Mouse (Mus musculus): ENCODE results near the gene Ephb2.

DNA sequence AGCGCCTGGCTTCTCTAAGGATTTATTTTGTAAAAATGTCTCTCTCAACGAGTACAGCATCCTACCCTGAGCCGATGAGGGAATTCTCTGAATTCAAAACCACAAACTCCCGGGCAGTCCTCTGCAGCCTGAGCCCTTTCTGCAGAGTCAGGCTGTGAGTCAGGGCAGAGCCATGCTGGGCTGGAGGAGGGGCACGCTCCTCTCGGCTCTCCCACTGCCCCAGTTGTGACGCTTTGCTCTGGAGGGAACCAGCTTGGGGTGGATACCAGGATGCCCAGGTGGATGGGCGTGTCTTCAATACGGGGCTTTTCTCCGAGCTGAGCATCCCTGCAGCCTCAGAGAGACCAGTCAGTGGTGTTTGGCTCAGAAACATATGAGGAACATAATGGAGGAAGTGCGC is 27.3 kb downstream of the Ephb2 start:
- no peak for TF ChIP-seq CTCF (IDR thresholded peaks at IDR 0.05; ENCODE audit: extremely low read depth, insufficient read depth, insufficient read length, insufficient replicate concordance)
- no peak for TF ChIP-seq POLR2A (IDR thresholded peaks at IDR 0.05; ENCODE audit: low read depth, low read length)

Measured in spleen, adult 2 months (tissue).